ENCODE assay signal across 17 mouse cellular contexts in genomic region chr1:191640848-191641247, GRCm38 (mm10).
DNase-seq lines count a peak whose midpoint lies in the region; ATAC-seq and TF ChIP-seq lines count a peak whose summit lies in the region.
"Had no signal": no experiment of that assay in that cellular context is flagged by ENCODE, and none has a peak within 500 bp of the region (broad histone marks: within the 10 kb centered on the region; RNA-seq: fewer than 3 reads in every experiment).

No protein-coding gene starts in this region.

- H3K4me1 ChIP-seq in intestine, postnatal 0 days (replicated peaks; ENCODE audit: control insufficient read depth, insufficient read depth, low read length) = no peaks in the 10 kb centered on the region
- no peaks in the 10 kb centered on the region for H3K4me1 ChIP-seq in intestine, embryonic 15.5 days (replicated peaks)
- H3K4me1 ChIP-seq in lung, postnatal 0 days (ENCODE audit: insufficient read depth, low read depth, low read length) = no peaks in the 10 kb centered on the region
- H3K4me1 ChIP-seq in liver, embryonic 16.5 days (ENCODE audit: control insufficient read depth, low read depth, low read length) = no peaks in the 10 kb centered on the region; the same call in 1 of the 2 replicates
- H3K4me1 ChIP-seq: embryonic facial prominence, embryonic 13.5 days had no signal

- ATAC-seq in intestine, postnatal 0 days = no peak
- no peak for ATAC-seq in intestine, embryonic 15.5 days
- peak; percentile 54 for ATAC-seq in lung, postnatal 0 days
- ATAC-seq in liver, embryonic 16.5 days (ENCODE audit: low read depth) = no peak
- ATAC-seq: forebrain, embryonic 16.5 days; hindbrain, embryonic 16.5 days had no signal

- TF ChIP-seq EP300 in lung, postnatal 0 days (IDR thresholded peaks at IDR 0.05) = no peak

- no peak overlapping the region; the same call in 1 of the 2 replicates for H3K9ac ChIP-seq in intestine, postnatal 0 days (ENCODE audit: low read depth, low read length)
- H3K9ac ChIP-seq in intestine, embryonic 15.5 days = no peak overlapping the region
- H3K9ac ChIP-seq in lung, postnatal 0 days (replicated peaks; ENCODE audit: low read depth) = no peak overlapping the region
- no peak overlapping the region for H3K9ac ChIP-seq in liver, embryonic 16.5 days (ENCODE audit: low read depth, low read length)
- H3K9ac ChIP-seq: embryonic facial prominence, embryonic 13.5 days; forebrain, embryonic 12.5 days; hindbrain, embryonic 12.5 days had no signal

- WGBS in intestine, postnatal 0 days = 85% methylated on average over 3 of the region's 3 CpGs
- 74% methylated on average over 3 of the region's 3 CpGs for WGBS in intestine, embryonic 15.5 days
- WGBS in lung, postnatal 0 days = 48% methylated on average over 3 of the region's 3 CpGs
- 49% methylated on average over 3 of the region's 3 CpGs for WGBS in liver, embryonic 16.5 days (ENCODE audit: insufficient replicate concordance)

- TF ChIP-seq CTCF in intestine, postnatal 0 days (IDR thresholded peaks at IDR 0.05; ENCODE audit: low read depth) = no peak
- no peak for TF ChIP-seq CTCF in lung, postnatal 0 days (IDR thresholded peaks at IDR 0.05)

- H3K4me2 ChIP-seq in intestine, postnatal 0 days (replicated peaks; ENCODE audit: low read depth) = no peak overlapping the region
- H3K4me2 ChIP-seq in intestine, embryonic 15.5 days (replicated peaks) = no peak overlapping the region
- H3K4me2 ChIP-seq in lung, postnatal 0 days (replicated peaks; ENCODE audit: low read depth, low read length) = no peak overlapping the region
- H3K4me2 ChIP-seq in liver, embryonic 16.5 days (ENCODE audit: low read depth, low read length) = no peak overlapping the region
- H3K4me2 ChIP-seq: embryonic facial prominence, embryonic 13.5 days; forebrain, embryonic 12.5 days; hindbrain, embryonic 12.5 days had no signal

- no peak overlapping the region for H3K4me3 ChIP-seq in intestine, postnatal 0 days (ENCODE audit: low read depth, low read length)
- no peak overlapping the region for H3K4me3 ChIP-seq in intestine, embryonic 15.5 days (replicated peaks)
- no peak overlapping the region for H3K4me3 ChIP-seq in lung, postnatal 0 days (ENCODE audit: low read depth, low read length)
- no peak overlapping the region for H3K4me3 ChIP-seq in liver, embryonic 16.5 days (ENCODE audit: low read depth, low read length)
- H3K4me3 ChIP-seq: embryonic facial prominence, embryonic 13.5 days; forebrain, embryonic 12.5 days; hindbrain, embryonic 12.5 days had no signal

- no peaks in the 10 kb centered on the region for H3K36me3 ChIP-seq in intestine, postnatal 0 days (ENCODE audit: control insufficient read depth, insufficient read depth)
- no peaks in the 10 kb centered on the region for H3K36me3 ChIP-seq in intestine, embryonic 15.5 days
- H3K36me3 ChIP-seq in lung, postnatal 0 days (ENCODE audit: insufficient read depth, low read length) = no peaks in the 10 kb centered on the region
- no peaks in the 10 kb centered on the region for H3K36me3 ChIP-seq in liver, embryonic 16.5 days (ENCODE audit: control insufficient read depth, insufficient read depth)
- H3K36me3 ChIP-seq: embryonic facial prominence, embryonic 13.5 days; forebrain, embryonic 12.5 days; hindbrain, embryonic 12.5 days had no signal

- H3K9me3 ChIP-seq in intestine, postnatal 0 days (ENCODE audit: control insufficient read depth) = no peaks in the 10 kb centered on the region
- H3K9me3 ChIP-seq in intestine, embryonic 15.5 days = no peaks in the 10 kb centered on the region
- no peaks in the 10 kb centered on the region for H3K9me3 ChIP-seq in lung, postnatal 0 days (ENCODE audit: low read length)
- H3K9me3 ChIP-seq in liver, embryonic 16.5 days (replicated peaks; ENCODE audit: control insufficient read depth, low read length) = no peaks in the 10 kb centered on the region
- H3K9me3 ChIP-seq: embryonic facial prominence, embryonic 13.5 days; forebrain, embryonic 12.5 days; hindbrain, embryonic 12.5 days had no signal

- peak overlapping the region; percentile 88 for H3K27ac ChIP-seq in intestine, postnatal 0 days (ENCODE audit: low read depth, low read length)
- no peak overlapping the region for H3K27ac ChIP-seq in intestine, embryonic 15.5 days
- H3K27ac ChIP-seq in lung, postnatal 0 days (ENCODE audit: low read length) = no peak overlapping the region
- peak overlapping the region; percentile 67 for H3K27ac ChIP-seq in liver, embryonic 16.5 days (ENCODE audit: low read length)
- H3K27ac ChIP-seq: embryonic facial prominence, embryonic 13.5 days; forebrain, embryonic 12.5 days; hindbrain, embryonic 12.5 days had no signal

- H3K27me3 ChIP-seq in intestine, postnatal 0 days (replicated peaks; ENCODE audit: control insufficient read depth, insufficient read depth, low read length) = no peaks in the 10 kb centered on the region
- no peaks in the 10 kb centered on the region for H3K27me3 ChIP-seq in intestine, embryonic 15.5 days (replicated peaks)
- H3K27me3 ChIP-seq in lung, postnatal 0 days (replicated peaks; ENCODE audit: insufficient read depth, low read length) = no peaks in the 10 kb centered on the region
- H3K27me3 ChIP-seq in liver, embryonic 16.5 days (ENCODE audit: control insufficient read depth, insufficient read depth, low read depth, low read length) = no peaks in the 10 kb centered on the region
- H3K27me3 ChIP-seq: embryonic facial prominence, embryonic 13.5 days; forebrain, embryonic 12.5 days had no signal

- DNase-seq in lung, postnatal 0 days (ENCODE audit: low spot score) = peak; percentile 55
- no peak for DNase-seq in lung, postnatal 36 days
- DNase-seq in cerebellum, adult 11-12 months = no peak
- DNase-seq in B cell, adult 2 months = no peak
- DNase-seq: adrenal gland, adult 8-10 months; cerebellum, adult 11 months; cerebellum, adult 9-10 months; cerebellum, postnatal 25 days; gastrocnemius, postnatal 10 days had no signal

Comparison
In these comparisons a context has a peak if more than half of its experiments do, and no peak if none do; other contexts are left out.
1. H3K27ac ChIP-seq: peak in intestine, postnatal 0 days (single experiment) and liver, embryonic 16.5 days (single experiment); none in intestine, embryonic 15.5 days (single experiment) and lung, postnatal 0 days (single experiment).